Mouse (Mus musculus): ENCODE results near the gene Grap. TPM values are rescaled to one million over a fixed set of nuclear protein-coding genes. Genes with fewer than 3 reads are reported as not detected.
"Not testable (repeated sequence)": the region's sequence is repeated elsewhere in the genome, so short reads cannot be mapped to it uniquely, and the experiment has no call there.

Gene Grap
- polyA plus RNA-seq, 1 experiment: 85.6 TPM

GRCm38 (mm10) chr11:61637856-61638255, 15.2 kb upstream of the Grap start:
- no peak for DNase-seq (ENCODE audit: low read depth in 1 of 2, low spot score in 2 of 2)
- Histone ChIP-seq H3K4me1 (ENCODE audit: control insufficient read depth, insufficient read depth, insufficient read length) (peaks cover 13% of the 10 kb centered on the region; the same call in 1 of the 2 replicates), H3K36me3 (ENCODE audit: control insufficient read depth, insufficient read depth, low read length) (no peaks in the 10 kb centered on the region), H3K27me3 (ENCODE audit: control insufficient read depth, insufficient read depth, low read length) (no peaks in the 10 kb centered on the region), H3K4me3 (ENCODE audit: extremely low read depth, insufficient read depth, insufficient read length) (no peak overlapping the region), H3K27ac (ENCODE audit: insufficient read depth, low read length) (no peak overlapping the region)
- 87% methylated on average over 3 of the region's 3 CpGs for WGBS
- no peak for TF ChIP-seq POLR2A (IDR thresholded peaks at IDR 0.05; ENCODE audit: low read depth, low read length)
- TF ChIP-seq CTCF (IDR thresholded peaks at IDR 0.05; ENCODE audit: extremely low read depth, insufficient read depth, insufficient read length, insufficient replicate concordance): no peak

GRCm38 (mm10) chr11:61638764-61639536, 14.1 kb upstream of the Grap start:
- WGBS: 20% methylated on average over 12 of the region's 12 CpGs
- Histone ChIP-seq H3K36me3 (ENCODE audit: control insufficient read depth, insufficient read depth, low read length) (no peaks in the 10 kb centered on the region), H3K4me3 (ENCODE audit: extremely low read depth, insufficient read depth, insufficient read length) (no peak overlapping the region), H3K4me1 (ENCODE audit: control insufficient read depth, insufficient read depth, insufficient read length) (peaks cover 13% of the 10 kb centered on the region; the same call in 1 of the 2 replicates), H3K27ac (ENCODE audit: insufficient read depth, low read length) (peak overlapping the region; percentile 79), H3K27me3 (ENCODE audit: control insufficient read depth, insufficient read depth, low read length) (no peaks in the 10 kb centered on the region)
- DNase-seq (ENCODE audit: low read depth in 1 of 2, low spot score in 2 of 2): peak; percentile 75 to 79
- TF ChIP-seq POLR2A (IDR thresholded peaks at IDR 0.05; ENCODE audit: low read depth, low read length): peak; percentile 55; the same call in 1 of the 2 replicates
- TF ChIP-seq CTCF (IDR thresholded peaks at IDR 0.05; ENCODE audit: extremely low read depth, insufficient read depth, insufficient read length, insufficient replicate concordance): no peak

GRCm38 (mm10) chr11:61639601-61640177, 13.4 kb upstream of the Grap start:
- H3K4me1 ChIP-seq (ENCODE audit: control insufficient read depth, insufficient read depth, insufficient read length): peaks cover 13% of the 10 kb centered on the region; the same call in 1 of the 2 replicates
- H3K4me3 ChIP-seq (ENCODE audit: extremely low read depth, insufficient read depth, insufficient read length): no peak overlapping the region
- WGBS: 73% methylated on average over 6 of the region's 6 CpGs
- no peak for DNase-seq (ENCODE audit: low read depth in 1 of 2, low spot score in 2 of 2)
- TF ChIP-seq CTCF (IDR thresholded peaks at IDR 0.05; ENCODE audit: extremely low read depth, insufficient read depth, insufficient read length, insufficient replicate concordance): no peak
- no peak for TF ChIP-seq POLR2A (IDR thresholded peaks at IDR 0.05; ENCODE audit: low read depth, low read length)
- H3K27ac ChIP-seq (ENCODE audit: insufficient read depth, low read length): peak overlapping the region; percentile 79; the same call in 1 of the 2 replicates
- no peaks in the 10 kb centered on the region for H3K36me3 ChIP-seq (ENCODE audit: control insufficient read depth, insufficient read depth, low read length)
- no peaks in the 10 kb centered on the region for H3K27me3 ChIP-seq (ENCODE audit: control insufficient read depth, insufficient read depth, low read length)

- not testable (repeated sequence) for DNase-seq (ENCODE audit: low read depth in 1 of 2, low spot score in 2 of 2)
- WGBS: 77% methylated on average over 9 of the region's 9 CpGs
Observed at GRCm38 (mm10) chr11:61640585-61640984, 12.5 kb upstream of the Grap start.

GRCm38 (mm10) chr11:61642106-61642505, 11.0 kb upstream of the Grap start:
- TF ChIP-seq CTCF (IDR thresholded peaks at IDR 0.05; ENCODE audit: extremely low read depth, insufficient read depth, insufficient read length, insufficient replicate concordance) (no peak), POLR2A (IDR thresholded peaks at IDR 0.05; ENCODE audit: low read depth, low read length) (no peak)
- H3K4me3 ChIP-seq (ENCODE audit: extremely low read depth, insufficient read depth, insufficient read length): no peak overlapping the region
- WGBS: 51% methylated on average over 7 of the region's 7 CpGs
- no peak overlapping the region for H3K27ac ChIP-seq (ENCODE audit: insufficient read depth, low read length)
- H3K4me1 ChIP-seq (ENCODE audit: control insufficient read depth, insufficient read depth, insufficient read length): peaks cover 25% of the 10 kb centered on the region
- no peak for DNase-seq (ENCODE audit: low read depth in 1 of 2, low spot score in 2 of 2)
- no peaks in the 10 kb centered on the region for H3K27me3 ChIP-seq (ENCODE audit: control insufficient read depth, insufficient read depth, low read length)
- H3K36me3 ChIP-seq (ENCODE audit: control insufficient read depth, insufficient read depth, low read length): no peaks in the 10 kb centered on the region

More at GRCm38 (mm10) chr11:61640585-61640984, 12.5 kb upstream of the Grap start:
- H3K27me3 ChIP-seq (ENCODE audit: control insufficient read depth, insufficient read depth, low read length); H3K27ac ChIP-seq (ENCODE audit: insufficient read depth, low read length); H3K4me3 ChIP-seq (ENCODE audit: extremely low read depth, insufficient read depth, insufficient read length); H3K36me3 ChIP-seq (ENCODE audit: control insufficient read depth, insufficient read depth, low read length): not testable (repeated sequence)
- peaks cover 21% of the 10 kb centered on the region for H3K4me1 ChIP-seq (ENCODE audit: control insufficient read depth, insufficient read depth, insufficient read length)

GRCm38 (mm10) chr11:61643184-61643961, 9.7 kb upstream of the Grap start:
- TF ChIP-seq CTCF (IDR thresholded peaks at IDR 0.05; ENCODE audit: extremely low read depth, insufficient read depth, insufficient read length, insufficient replicate concordance): no peak
- no peak for TF ChIP-seq POLR2A (IDR thresholded peaks at IDR 0.05; ENCODE audit: low read depth, low read length)
- H3K4me3 ChIP-seq (ENCODE audit: extremely low read depth, insufficient read depth, insufficient read length): no peak overlapping the region
- H3K36me3 ChIP-seq (ENCODE audit: control insufficient read depth, insufficient read depth, low read length): no peaks in the 10 kb centered on the region
- peaks cover 37% of the 10 kb centered on the region for H3K4me1 ChIP-seq (ENCODE audit: control insufficient read depth, insufficient read depth, insufficient read length)
- no peak overlapping the region for H3K27ac ChIP-seq (ENCODE audit: insufficient read depth, low read length)
- 86% methylated on average over 5 of the region's 5 CpGs for WGBS
- H3K27me3 ChIP-seq (ENCODE audit: control insufficient read depth, insufficient read depth, low read length): no peaks in the 10 kb centered on the region
- DNase-seq (ENCODE audit: low read depth in 1 of 2, low spot score in 2 of 2): no peak

Data from spleen, adult 2 months (tissue).